In the genomic region with DNA sequence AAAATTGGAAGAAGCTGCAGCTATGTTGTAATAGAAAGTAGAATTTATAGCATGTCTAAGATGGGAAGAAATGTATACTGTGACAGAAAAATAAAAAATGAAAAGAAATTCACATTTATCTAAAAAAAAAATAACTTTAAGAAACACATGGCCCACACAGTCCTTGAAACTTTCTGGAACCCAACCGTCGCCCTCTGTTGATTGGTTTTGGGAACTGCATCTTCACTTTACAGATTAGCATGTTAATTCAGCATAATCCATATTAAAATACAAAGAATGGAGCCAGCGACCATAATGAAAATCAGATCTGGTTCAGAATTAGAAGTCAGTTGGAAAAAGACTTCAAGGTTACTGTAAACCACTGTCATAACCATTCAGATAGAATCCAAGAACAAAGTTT, we compare ENCODE assay signal across 18 mouse cellular contexts.
A peak's percentile ranks its signal among the peaks of the same experiment; 100 is the strongest.
DNase-seq lines count a peak whose midpoint lies in the region; ATAC-seq and TF ChIP-seq lines count a peak whose summit lies in the region.
"Had no signal": no experiment of that assay in that cellular context is flagged by ENCODE, and none has a peak within 500 bp of the region (broad histone marks: within the 10 kb centered on the region; RNA-seq: fewer than 3 reads in every experiment).

No protein-coding gene starts in this region.

- no peak overlapping the region for H3K4me2 ChIP-seq in embryonic facial prominence, embryonic 11.5 days (ENCODE audit: low read depth, low read length)
- H3K4me2 ChIP-seq in kidney, postnatal 0 days (ENCODE audit: low read length): no peak overlapping the region
- H3K4me2 ChIP-seq: heart, embryonic 13.5 days; limb, embryonic 12.5 days; lung, embryonic 15.5 days; neural tube, embryonic 15.5 days had no signal

- DNase-seq in embryonic facial prominence, embryonic 11.5 days (ENCODE audit: low spot score): peak; percentile 20
- no peak for DNase-seq in embryonic facial prominence, embryonic 10.5 days (ENCODE audit: low spot score)
- DNase-seq in kidney, postnatal 0 days (ENCODE audit: low spot score): no peak
- DNase-seq in kidney, postnatal 36 days: no peak
- DNase-seq in 3T3-L1 (ENCODE audit: low read depth, low spot score): peak; percentile 17
- no peak for DNase-seq in cerebellum, postnatal 36 days
- no peak for DNase-seq in layer of hippocampus, adult 9-11 months
- DNase-seq: cerebellum, adult 2 months; kidney, adult 11 months; kidney, postnatal 4 days; right cerebral cortex, adult 18-20 months; spleen, adult 18-20 months; thymus, postnatal 4 days had no signal

- no peak overlapping the region for H3K27ac ChIP-seq in embryonic facial prominence, embryonic 11.5 days (replicated peaks; ENCODE audit: low read depth, low read length)
- no peak overlapping the region for H3K27ac ChIP-seq in embryonic facial prominence, embryonic 10.5 days (replicated peaks)
- H3K27ac ChIP-seq in kidney, postnatal 0 days: no peak overlapping the region
- H3K27ac ChIP-seq: heart, embryonic 13.5 days; limb, embryonic 12.5 days; lung, embryonic 15.5 days; neural tube, embryonic 15.5 days had no signal

- peak; percentile 46; the same call in 1 of the 2 replicates for TF ChIP-seq CTCF in kidney, postnatal 0 days (IDR thresholded peaks at IDR 0.05; ENCODE audit: low read depth)

- WGBS in embryonic facial prominence, embryonic 11.5 days: 41% methylated on average over 3 of the region's 3 CpGs
- WGBS in embryonic facial prominence, embryonic 10.5 days: 42% methylated on average over 3 of the region's 3 CpGs
- 49% methylated on average over 3 of the region's 3 CpGs for WGBS in kidney, postnatal 0 days

- no peak for ATAC-seq in embryonic facial prominence, embryonic 11.5 days (replicated peaks; ENCODE audit: insufficient number of reproducible peaks, low FRiP score, low TSS enrichment, low read depth)
- no peak for ATAC-seq in kidney, postnatal 0 days (replicated peaks; ENCODE audit: low FRiP score, low read depth)
- peak; percentile 58; the same call in 1 of the 2 replicates for ATAC-seq in common myeloid progenitor, adult 5-6 weeks (replicated peaks; ENCODE audit: low read depth, poor library complexity, severe bottlenecking)

- H3K27me3 ChIP-seq in embryonic facial prominence, embryonic 11.5 days (ENCODE audit: control insufficient read depth, insufficient read depth, low read length): no peaks in the 10 kb centered on the region
- H3K27me3 ChIP-seq in embryonic facial prominence, embryonic 10.5 days (replicated peaks; ENCODE audit: low read depth, poor library complexity, severe bottlenecking): no peaks in the 10 kb centered on the region
- no peaks in the 10 kb centered on the region for H3K27me3 ChIP-seq in kidney, postnatal 0 days (ENCODE audit: insufficient read depth, low read length)
- H3K27me3 ChIP-seq: heart, embryonic 13.5 days; limb, embryonic 12.5 days; lung, embryonic 15.5 days; neural tube, embryonic 15.5 days had no signal

- H3K9me3 ChIP-seq in embryonic facial prominence, embryonic 11.5 days (replicated peaks; ENCODE audit: control insufficient read depth, low read length): no peaks in the 10 kb centered on the region
- H3K9me3 ChIP-seq in embryonic facial prominence, embryonic 10.5 days: no peaks in the 10 kb centered on the region
- H3K9me3 ChIP-seq in kidney, postnatal 0 days (replicated peaks; ENCODE audit: low read length): no peaks in the 10 kb centered on the region
- H3K9me3 ChIP-seq: heart, embryonic 13.5 days; limb, embryonic 12.5 days; lung, embryonic 15.5 days; neural tube, embryonic 15.5 days had no signal

- H3K4me1 ChIP-seq in embryonic facial prominence, embryonic 11.5 days (ENCODE audit: control insufficient read depth, insufficient read depth, low read length): no peaks in the 10 kb centered on the region
- H3K4me1 ChIP-seq in embryonic facial prominence, embryonic 10.5 days: no peaks in the 10 kb centered on the region
- no peaks in the 10 kb centered on the region for H3K4me1 ChIP-seq in kidney, postnatal 0 days (replicated peaks; ENCODE audit: insufficient read depth, low read length)
- H3K4me1 ChIP-seq: heart, embryonic 13.5 days; limb, embryonic 12.5 days; lung, embryonic 15.5 days; neural tube, embryonic 15.5 days had no signal

- no peak overlapping the region for H3K9ac ChIP-seq in embryonic facial prominence, embryonic 11.5 days (replicated peaks; ENCODE audit: low read length)
- no peak overlapping the region for H3K9ac ChIP-seq in kidney, postnatal 0 days (ENCODE audit: low read depth, low read length)
- H3K9ac ChIP-seq: heart, embryonic 13.5 days; limb, embryonic 12.5 days; lung, embryonic 15.5 days; neural tube, embryonic 15.5 days had no signal

- no peaks in the 10 kb centered on the region for H3K36me3 ChIP-seq in embryonic facial prominence, embryonic 11.5 days (replicated peaks; ENCODE audit: control insufficient read depth, insufficient read depth, low read depth, low read length)
- H3K36me3 ChIP-seq in embryonic facial prominence, embryonic 10.5 days (replicated peaks): no peaks in the 10 kb centered on the region
- H3K36me3 ChIP-seq in kidney, postnatal 0 days (ENCODE audit: insufficient read depth, low read length): no peaks in the 10 kb centered on the region
- H3K36me3 ChIP-seq: heart, embryonic 13.5 days; limb, embryonic 12.5 days; lung, embryonic 15.5 days; neural tube, embryonic 15.5 days had no signal

- no peak overlapping the region for H3K4me3 ChIP-seq in embryonic facial prominence, embryonic 11.5 days (ENCODE audit: low read depth, low read length)
- H3K4me3 ChIP-seq in embryonic facial prominence, embryonic 10.5 days: no peak overlapping the region
- no peak overlapping the region for H3K4me3 ChIP-seq in kidney, postnatal 0 days (replicated peaks; ENCODE audit: low read depth, low read length)
- H3K4me3 ChIP-seq: heart, embryonic 13.5 days; limb, embryonic 12.5 days; lung, embryonic 15.5 days; neural tube, embryonic 15.5 days had no signal

Comparison
In these comparisons a context has a peak if more than half of its experiments do, and no peak if none do; other contexts are left out.
1. DNase-seq: peak in embryonic facial prominence, embryonic 11.5 days (single experiment) and 3T3-L1 (single experiment); none in embryonic facial prominence, embryonic 10.5 days (single experiment), kidney, postnatal 0 days (single experiment), kidney, postnatal 36 days (0 of 2), cerebellum, postnatal 36 days (0 of 2) and layer of hippocampus, adult 9-11 months (single experiment).